Mouse (Mus musculus): ENCODE measurements around the gene Eif3c.

Eif3c gene

DNA sequence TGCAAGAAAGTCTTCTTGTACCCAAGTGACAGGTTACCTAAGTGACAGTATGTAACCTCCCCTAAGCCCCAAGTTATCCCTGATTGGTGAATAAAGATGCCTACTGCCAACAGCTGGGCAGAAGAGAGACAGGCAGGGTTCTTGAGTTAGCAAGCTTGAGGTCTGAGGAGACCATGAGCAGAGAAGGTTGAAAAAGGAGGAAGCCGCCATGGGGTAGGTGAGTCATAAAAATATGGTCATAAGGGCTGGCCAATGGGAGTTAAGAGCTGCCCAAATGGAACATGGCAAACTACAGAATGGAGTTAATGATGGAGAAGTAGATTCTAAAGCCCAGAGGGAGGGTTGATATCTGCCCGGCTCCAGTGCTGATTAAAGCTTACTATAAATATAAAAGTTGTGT is 20.6 kb downstream of the Eif3c start:
- no peak for DNase-seq

- DNase-seq, result no peak
Measured at GRCm38 (mm10) chr7:126541661-126542060, 24.6 kb downstream of the Eif3c start.

- peak; percentile 37 for DNase-seq
Measured at GRCm38 (mm10) chr7:126537820-126538585, 28.2 kb downstream of the Eif3c start.

DNA sequence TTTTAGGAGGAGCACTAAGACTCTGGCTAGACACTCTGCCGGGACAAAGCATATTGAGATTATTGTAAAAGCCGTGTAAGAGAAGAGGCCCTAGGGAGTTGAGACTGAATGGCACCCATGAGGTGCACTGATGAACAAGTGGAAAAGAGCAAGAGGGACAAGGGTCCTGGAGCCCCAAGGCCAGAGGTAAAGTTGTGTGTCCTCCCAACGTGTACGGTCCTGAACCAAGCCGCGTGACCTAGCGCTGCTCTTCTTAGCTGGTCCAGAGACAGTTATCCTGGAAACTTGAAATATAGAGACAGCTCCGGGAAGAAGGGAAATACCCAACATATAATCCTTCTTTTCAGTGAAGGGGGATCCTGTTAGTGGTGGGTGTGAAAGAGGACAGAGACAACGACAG is 29.7 kb downstream of the Eif3c start:
- DNase-seq, result no peak

GRCm38 (mm10) chr7:126535766-126536165 is 30.4 kb downstream of the Eif3c start:
- DNase-seq, result peak; percentile 34

GRCm38 (mm10) chr7:126533434-126533833 is 32.8 kb downstream of the Eif3c start:
- no peak for DNase-seq

DNA sequence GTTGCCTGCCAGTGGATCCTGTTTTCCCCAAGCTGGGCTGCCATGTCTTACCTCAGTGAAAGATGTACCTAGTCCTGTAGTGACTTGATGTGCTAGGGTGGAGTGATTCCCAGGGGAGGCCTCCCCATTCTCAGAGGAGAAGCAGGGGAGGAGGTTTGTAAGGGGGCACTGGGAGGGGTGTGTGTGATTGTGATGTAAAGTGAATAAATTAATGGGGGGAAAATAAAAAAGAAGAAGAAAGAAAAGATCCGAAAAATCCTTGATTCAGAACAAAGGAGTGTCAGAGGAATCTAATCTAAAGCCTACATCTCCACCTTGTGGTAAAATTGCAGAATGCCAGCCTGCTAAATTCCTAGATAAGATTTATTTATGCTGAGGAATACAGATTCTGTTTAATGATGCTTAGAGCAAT is 38.0 kb downstream of the Eif3c start:
- DNase-seq, result peak; percentile 28

GRCm38 (mm10) chr7:126523316-126523715 is 42.9 kb downstream of the Eif3c start:
- no peak for DNase-seq

DNA sequence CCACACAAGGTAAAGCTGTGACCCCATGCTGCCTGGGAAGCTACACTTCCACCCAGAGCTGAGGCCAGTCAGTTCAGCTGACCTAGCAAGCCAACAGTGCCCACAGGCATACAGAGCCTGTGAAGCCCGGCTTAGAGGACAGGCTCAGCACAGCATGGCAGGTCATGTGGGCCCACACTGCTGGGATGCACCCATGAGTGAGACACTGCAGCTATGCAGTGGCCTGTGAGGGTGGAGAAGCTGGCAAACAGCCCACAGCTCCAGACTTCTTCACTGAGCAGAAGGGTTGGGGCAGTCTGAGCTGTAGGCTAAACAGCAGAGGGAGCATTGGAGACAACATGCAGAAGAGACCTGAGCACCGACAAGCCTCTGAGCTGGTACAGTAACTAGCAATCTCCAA is 46.7 kb downstream of the Eif3c start:
- DNase-seq, result no peak

- no peak for DNase-seq
Measured at GRCm38 (mm10) chr7:126518261-126518941, 47.8 kb downstream of the Eif3c start.

GRCm38 (mm10) chr7:126511287-126511686 is 54.9 kb downstream of the Eif3c start:
- DNase-seq, result no peak

- no peak for DNase-seq
Measured at GRCm38 (mm10) chr7:126507126-126507778, 59.0 kb downstream of the Eif3c start.

DNA sequence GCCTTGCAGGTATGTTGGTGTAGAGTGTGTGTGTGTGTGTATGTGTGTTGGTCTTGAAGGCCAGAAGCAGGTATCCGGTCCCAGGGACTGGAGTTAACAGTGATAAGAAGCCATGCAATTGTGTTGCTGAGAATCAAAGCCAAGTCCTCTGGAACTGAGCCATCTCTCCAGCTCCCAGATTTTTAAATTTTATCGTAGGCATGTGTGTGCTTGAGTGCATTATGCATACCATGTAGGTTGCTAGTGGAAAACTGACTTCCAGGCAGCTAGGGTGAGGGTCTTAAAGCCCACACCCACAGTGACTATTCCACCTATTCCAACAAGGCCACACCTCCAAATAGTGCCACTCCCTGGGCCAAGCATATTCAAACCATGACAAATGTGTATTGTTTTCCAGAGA is 61.3 kb downstream of the Eif3c start:
- no peak for DNase-seq

DNA sequence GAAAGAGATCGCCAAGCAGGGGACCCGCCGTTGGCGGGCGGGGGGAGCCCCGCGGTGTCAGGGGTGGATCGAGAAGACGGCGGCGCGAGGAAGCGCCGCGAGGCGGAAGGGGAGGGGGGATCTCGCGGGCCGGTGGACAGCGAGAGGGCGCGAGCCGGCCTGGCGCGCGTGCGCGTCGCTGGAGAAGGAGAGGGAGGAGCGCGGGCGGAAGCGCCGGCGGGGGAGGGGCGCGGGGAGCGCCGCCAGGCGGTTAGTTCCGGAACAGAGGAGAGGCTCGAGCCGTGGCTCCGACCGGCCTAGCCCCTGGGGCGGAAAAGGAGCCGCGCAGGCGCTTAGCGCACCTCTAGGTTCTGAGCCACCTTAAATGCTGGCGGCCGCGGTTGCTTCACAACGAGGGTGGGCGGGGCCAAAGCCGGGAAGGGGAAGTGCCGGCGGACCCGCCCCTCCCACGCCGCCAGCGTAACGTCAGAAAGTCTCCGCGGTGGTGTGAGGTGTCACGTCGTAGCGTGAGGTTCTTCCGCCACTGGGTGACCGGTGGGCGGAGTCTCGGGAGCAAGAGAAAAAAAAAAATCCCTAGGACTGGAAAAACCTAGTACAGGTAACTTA is 62.8 kb downstream of the Eif3c start, which contains the start of gene Atxn2l:
Gene Atxn2l, minus strand, starts transcription at position 165 of the 606 bp plus-strand sequence.
- DNase-seq, result peak; percentile 100

DNA sequence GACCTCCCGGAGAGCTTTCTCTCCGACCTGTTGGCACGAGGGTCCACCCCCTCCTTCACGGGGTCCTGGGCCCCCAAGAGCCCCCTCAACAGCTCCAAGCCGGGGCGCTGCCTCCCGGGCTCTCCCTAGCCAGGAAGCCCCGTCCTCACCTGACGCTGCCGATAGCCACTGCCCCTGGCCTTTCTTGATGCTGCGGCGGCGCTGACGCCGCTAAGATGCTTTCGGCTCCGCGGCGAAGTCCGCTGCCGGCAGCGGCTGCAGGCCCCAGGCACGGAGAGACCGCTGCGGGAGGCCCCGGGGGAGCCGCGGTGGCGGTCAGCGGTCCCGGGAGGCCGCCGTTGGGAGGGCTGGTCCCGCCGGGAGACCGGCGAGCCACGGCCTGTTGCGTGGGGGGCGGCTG is 63.5 kb downstream of the Eif3c start:
- DNase-seq, result no peak

GRCm38 (mm10) chr7:126502023-126502741 is 64.0 kb downstream of the Eif3c start:
- DNase-seq, result peak; percentile 95

DNA sequence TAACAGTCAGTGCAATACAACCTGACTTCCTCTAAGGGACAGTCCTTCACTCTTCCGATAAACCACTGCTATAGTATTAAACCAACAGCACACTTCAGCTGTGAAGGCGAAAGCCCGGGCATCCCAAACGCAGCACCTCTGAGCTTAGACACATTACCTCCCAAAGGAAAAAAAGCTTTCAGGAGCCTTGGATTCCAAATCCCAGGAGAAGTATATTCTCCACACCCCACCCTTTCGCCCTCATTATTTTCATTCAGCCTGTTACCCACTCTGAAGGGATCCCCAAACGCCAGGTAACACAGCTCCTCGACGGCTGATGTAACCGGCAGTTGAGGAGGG is 64.6 kb downstream of the Eif3c start:
- no peak for DNase-seq

GRCm38 (mm10) chr7:126499416-126499815 is 66.8 kb downstream of the Eif3c start:
- no peak for DNase-seq

- DNase-seq, result no peak
Measured at GRCm38 (mm10) chr7:126497966-126498365, 68.2 kb downstream of the Eif3c start.

GRCm38 (mm10) chr7:126496475-126496874 is 69.7 kb downstream of the Eif3c start:
- no peak for DNase-seq
